Mouse (Mus musculus) heart, postnatal 14 days (tissue): ENCODE data around the gene Akr1b7. TPM values are rescaled to one million over a fixed set of nuclear protein-coding genes. Genes with fewer than 3 reads are reported as not detected.
"Not testable (repeated sequence)": the region's sequence is repeated elsewhere in the genome, so short reads cannot be mapped to it uniquely, and the experiment has no call there.

Experiments
- DNase-seq, 2 experiments: peaks; one replicate each; pipeline ENCODE4 v3.0.0; 2021 to 2022
- intact Hi-C: fragments of 180-260 bp; cut with DNase I; formaldehyde crosslinking; loops from one replicate; pipeline ENCODE4 v1.15.1; 2025
- long read RNA-seq, 2 experiments: library from polyadenylated mRNA; stranded (forward); transcript quantifications; one replicate each; pipeline ENCODE4 v2.0.0; 2021
- total RNA-seq, 2 experiments: library from RNA; stranded (reverse); gene quantifications; 2 replicates each; pipeline ENCODE4 v1.2.3; 2021

Gene Akr1b7
- total RNA-seq, result not detected
- long read RNA-seq, experiment 1, result 0 reads
- long read RNA-seq, experiment 2, result 0 reads

DNA sequence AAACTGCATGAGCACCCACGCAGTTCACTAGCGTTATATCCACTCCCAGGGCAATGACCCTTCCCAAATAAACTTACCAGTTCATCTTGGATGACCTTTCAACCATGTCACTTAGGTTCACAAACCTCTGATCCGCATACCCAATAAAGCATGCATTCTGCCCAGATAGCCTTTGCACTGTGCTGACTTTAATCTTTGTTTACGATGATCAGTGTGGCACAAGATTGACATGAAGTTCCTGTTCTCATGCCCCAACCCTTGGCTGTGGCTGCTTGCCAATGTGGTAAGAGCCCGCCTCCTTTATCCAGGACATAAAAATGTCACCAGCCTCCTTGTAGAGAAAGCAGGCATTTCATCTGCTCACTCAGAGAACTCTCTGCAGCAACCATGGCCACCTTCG lies at the start of gene Akr1b7:
Akr1b7 (plus strand) TSS at position 312 of the 400 bp plus-strand sequence.
- no peak for DNase-seq
- intact Hi-C loops, result no loop called here

DNA sequence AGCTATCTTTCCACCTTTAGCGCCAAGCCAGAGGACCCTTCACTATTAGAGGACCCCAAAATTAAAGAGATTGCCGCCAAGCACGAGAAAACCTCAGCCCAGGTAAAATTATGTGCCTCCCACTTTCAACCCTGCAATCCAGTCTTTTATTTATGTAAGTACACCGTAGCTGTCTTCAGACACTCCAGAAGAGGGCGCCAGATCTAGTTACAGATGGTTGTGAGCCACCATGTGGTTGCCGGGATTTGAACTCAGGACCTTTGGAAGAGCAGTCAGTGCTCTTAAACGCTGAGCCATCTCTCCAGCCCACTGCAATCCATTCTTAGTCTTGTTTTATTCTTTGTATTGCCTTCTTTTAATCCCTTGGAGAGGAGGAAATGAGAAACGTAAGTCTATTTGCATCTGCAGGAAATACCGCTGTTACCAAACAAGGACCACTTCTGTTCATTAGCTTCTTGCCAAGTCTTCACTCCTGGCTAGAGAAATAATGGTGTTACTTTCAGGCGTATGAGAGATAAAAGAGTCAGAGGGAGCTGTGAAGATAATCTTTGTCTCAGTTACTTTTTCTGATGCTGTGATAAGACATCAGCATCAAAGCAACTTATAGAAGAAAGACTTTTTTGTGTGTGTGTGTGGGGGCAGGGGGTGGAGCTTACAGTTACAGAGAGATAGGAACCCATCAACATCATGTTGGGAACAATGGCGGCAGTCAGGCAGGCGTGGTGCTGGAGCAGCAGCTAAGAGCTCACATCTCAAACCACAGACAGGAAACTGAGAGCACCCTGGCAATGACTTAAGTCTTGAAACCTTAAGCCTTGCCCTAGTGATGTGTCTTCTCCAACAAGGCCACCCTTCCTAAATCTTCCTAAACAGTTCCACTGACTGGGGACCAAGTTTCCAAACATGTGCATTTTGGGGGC lies 47.7 kb upstream of the Akr1b7 start:
- intact Hi-C loops, result no loop called here
- DNase-seq, result no peak

DNA sequence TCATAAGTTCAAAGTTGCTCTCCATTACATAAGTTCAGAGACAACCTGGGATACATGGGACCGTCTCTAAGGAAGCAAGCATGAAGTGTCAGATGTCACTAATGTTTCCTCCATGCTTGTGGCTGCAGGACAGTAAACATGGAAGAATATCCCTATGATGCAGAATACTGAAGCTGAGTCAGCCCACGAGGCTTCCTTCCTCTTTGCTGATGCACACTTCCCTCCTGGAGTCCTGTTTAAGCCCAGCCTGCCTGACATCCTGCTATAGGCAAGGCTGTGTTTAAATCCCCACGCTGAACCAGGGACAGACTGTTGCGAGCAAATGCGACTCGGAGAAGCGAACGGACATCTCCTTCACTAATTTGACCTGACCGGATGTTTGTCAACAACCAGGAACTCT lies 44.1 kb upstream of the Akr1b7 start:
- DNase-seq, result no peak
- intact Hi-C loops, result no loop called here

DNA sequence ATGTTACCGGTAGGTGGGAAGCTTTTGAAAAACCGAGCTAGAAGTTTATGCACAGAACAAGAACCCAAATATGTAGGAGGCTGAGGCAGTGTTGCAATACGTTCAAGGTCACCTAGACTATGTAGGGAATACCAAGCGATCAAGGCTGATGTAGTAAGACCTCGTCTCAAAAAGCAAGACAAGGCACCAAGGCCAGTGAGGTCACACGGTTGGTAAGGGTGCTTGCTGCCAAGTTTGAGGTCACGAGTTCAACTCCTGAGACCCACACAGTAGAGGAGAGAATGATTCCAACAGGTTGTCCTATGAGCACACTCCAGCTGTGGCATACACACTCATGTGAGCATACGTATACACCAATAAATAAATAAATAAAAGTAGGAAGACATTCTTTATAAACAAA lies 42.1 kb upstream of the Akr1b7 start:
- intact Hi-C loops, result loop anchor here (5.0 kb wide), 1 partner anchor 77 kb away; no protein-coding TSS in a partner anchor
- DNase-seq, result no peak

DNA sequence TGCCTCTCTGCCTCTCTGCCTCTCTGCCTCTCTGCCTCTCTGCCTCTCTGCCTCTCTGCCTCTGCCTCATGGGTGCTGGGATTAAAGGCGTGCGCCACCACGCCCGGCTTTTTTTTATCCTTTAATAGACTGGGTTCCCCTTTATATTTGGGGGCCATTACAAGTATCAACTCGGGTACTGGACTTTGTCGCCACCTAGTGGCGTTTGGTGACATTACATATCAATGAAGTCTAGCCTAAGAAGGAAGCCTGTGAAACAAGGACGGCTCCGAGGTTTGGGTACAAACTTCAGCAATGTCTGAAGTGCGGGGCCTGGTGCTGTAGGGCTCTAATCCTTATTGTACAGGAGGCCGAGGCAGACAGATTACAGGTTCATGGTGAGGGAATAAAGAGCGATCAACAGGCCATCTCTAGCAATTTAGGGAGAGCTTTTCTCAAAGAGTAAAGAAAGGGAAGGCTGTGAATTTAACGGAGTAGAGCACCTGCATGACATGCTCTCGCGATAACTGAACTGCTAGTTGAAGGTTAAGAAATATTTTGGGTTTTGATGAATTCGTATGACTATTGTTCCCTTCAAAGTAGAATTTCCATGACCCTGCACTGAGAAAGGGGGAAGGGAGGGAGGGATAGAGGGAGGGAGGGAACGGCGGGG lies 40.3 kb upstream of the Akr1b7 start:
- DNase-seq, result peak; percentile 79 to 87
- intact Hi-C loops, result loop anchor here (1.0 to 5.0 kb wide), 2 partner anchors 75 to 79 kb away; no protein-coding TSS in a partner anchor

DNA sequence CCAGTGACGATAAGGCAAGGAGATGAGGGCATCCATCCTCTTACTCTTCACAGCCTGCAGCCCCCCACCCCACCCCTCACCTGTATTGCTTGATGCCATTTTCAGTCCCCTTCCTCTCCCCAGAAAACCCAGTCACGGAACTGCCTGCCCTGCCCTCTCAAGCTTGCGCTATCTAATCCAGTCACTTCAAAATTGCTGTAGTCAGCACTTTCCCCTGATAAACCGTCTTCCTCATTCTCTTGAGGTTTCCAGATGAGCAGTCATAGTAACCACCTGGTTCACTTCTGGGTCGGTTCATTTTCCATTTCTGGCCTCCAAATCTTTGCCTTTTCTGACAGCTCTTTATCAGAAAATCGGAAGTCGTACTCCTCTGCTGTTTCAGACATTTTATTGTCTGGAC lies 38.3 kb upstream of the Akr1b7 start:
- no peak for DNase-seq
- intact Hi-C loops, result loop anchor here (5.0 kb wide), 1 partner anchor 73 kb away; no protein-coding TSS in a partner anchor

DNA sequence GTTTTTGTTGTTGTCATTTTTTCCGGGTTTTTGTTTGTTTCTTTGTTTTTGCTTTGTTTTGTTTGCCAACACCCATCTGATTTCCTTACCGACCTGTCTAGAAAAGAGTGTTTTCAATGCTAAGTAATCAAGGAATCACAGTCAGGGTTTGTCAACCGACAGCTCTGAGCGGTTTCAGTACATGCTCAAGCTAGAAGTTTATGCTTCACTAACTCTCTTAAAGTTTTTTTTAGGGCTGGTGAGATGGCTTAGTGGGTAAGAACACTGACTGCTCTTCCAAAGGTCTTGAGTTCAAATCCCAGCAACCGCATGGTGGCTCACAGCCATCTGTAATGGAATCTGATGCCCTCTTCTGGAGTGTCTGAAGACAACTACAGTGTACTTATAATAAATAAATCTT lies 36.2 kb upstream of the Akr1b7 start:
- DNase-seq, intact Hi-C loops: not testable (repeated sequence)

DNA sequence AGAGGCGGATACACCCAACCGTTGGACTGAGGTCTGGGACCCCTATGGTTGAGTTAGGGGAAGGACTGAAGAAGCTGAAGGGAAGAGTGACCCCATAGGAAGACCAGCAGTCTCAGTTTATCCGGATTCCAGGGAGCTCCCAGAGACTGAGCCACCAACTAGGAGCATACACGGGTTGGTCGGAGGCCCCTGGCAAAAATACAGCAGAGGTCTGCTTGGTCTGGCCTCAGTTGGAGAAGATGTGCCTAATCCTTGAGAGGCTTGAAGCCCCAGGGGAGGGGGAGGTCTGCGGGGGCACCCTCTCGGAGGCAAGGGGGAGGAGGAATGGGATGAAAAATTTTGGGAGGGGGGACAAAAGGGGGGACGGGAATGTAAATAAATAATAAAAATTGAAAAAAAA lies 28.7 kb upstream of the Akr1b7 start:
- no peak for DNase-seq
- intact Hi-C loops, result no loop called here

DNA sequence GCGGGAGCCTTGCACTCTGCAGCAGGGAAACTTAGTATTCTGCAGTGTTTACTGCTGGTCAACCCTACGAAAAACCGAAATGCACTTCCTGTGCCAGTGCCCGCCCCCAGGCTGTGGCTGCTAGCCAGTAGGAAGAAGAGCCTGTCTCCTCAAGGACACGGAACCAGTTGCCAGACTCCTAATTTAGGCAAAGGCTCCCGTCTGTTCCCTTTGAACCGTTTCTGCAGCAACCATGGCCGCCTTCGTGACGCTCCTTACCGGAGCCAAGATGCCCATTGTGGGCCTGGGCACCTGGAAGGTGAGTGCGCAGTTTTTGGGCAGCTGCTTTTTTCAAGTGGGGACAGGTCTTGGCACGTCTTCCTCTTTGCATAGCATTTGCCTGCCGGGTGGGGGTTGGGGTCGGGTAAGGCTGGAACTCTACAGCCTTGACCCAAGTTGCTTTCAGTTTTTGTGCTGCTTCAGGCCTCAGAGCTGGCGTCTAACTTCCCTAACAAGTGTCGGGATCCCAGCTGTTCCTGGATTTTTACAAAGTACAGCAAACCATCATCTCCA lies 27.9 kb upstream of the Akr1b7 start, which contains the start of gene Akr1b10:
Akr1b10 (plus strand) TSS at position 109 of the 552 bp plus-strand sequence.
- peak; percentile 75 to 85 for DNase-seq
- intact Hi-C loops, result no loop called here

DNA sequence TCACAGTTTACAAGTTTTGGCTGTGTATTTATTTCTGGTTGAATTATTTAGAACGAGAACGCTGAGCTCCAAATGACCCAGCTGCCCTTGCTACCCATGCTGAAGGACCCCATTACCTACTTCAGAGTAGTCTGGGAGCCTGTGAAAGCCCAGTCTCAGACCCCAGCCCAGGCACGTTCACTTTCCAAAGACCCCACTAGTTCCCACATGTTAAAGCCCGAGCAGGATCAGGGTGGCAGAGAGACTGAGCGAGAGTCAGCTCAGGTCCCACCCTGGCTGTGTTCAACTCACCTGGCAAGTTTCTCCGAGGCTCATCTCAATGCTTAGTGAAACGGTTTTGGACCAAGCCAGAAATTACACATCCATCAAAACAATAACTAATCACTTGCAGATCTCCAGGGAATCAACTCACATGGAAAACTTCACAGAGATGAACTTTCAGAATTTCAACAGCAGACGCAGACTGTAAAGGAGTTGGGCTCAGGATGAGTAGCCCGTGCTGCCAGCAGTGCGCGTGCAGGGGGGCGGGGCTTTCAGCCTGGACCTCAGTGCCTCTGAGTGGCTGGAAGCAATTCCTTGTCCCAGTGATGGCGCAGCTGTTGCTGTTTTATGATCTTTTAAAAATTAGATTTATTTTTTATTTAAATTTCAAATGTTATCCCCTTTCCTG lies 27.3 kb upstream of the Akr1b7 start:
- intact Hi-C loops, result no loop called here

DNA sequence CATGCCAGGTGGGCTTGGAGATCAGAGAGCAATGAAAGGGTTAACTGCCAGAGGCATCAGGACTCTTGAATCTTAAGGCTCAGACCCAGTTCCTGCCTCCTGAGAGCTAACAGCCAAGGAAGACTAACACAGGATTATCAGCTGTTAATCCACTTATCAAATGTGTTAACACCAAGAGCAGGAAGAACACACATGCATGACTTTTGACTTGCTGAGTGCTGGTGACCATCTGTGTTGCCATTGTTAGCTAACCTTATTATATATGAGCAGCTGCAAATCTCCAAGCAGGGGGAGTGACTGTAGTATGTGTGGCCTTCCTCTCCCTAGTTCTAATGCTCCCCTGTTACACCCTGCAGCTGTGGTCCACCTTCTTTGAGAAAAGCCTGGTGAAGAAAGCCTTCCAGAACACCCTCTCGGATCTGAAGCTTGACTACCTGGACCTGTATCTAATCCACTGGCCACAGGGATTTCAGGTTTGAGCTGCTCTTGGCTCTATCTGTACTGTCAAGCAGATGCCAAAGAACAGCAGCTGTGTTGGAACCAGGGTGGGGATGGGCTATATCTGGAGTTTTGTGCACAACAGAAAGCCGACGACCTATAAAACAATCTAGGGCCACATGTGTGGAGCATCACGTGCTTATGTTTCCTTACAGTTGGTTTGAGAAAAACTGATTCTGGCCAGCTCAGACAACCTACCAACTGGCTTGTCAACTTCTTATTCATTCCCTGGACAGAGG lies 23.5 kb upstream of the Akr1b7 start:
- intact Hi-C loops, result no loop called here
- no peak for DNase-seq

More for the DNA sequence above, 27.3 kb upstream of the Akr1b7 start:
- peak; percentile 66 to 70 for DNase-seq

DNA sequence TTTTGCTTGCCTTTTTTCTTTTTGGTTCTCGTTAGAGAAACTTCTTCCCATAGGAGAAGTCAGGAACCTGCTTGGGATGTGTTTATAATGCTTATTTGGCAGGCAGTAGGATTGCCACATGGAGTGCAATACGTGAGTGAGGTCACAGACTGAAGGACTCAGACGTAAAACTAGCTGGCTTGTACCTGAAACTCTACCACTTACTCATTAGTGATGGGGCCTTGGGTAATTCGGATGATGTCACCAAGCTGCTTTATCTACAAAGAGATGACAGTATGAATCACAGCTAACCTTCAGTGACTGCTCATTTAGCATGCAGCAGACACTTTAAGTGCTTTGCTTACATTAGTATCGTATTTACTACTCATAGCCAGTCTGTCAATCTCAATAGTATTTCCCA lies 16.2 kb upstream of the Akr1b7 start:
- intact Hi-C loops, result no loop called here
- no peak for DNase-seq

DNA sequence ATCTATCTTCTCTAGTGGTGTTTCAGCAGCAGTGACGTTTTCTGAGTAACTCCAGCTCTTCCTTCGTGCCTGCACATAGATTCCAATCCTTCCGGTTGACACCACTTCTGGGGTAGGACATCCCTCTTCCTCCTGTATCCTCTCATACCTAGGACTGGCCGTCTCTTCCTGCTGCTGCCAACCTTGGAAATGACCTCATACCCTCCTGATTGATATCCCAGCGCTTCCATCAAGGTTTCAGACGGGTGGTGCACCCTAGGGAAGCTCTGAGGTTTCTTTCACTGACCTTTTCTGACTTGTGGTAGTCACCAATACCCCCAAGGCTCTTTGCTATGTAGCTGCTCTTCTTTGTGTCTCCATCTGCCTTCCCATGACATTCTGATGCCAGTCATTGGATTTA lies 13.7 kb upstream of the Akr1b7 start:
- intact Hi-C loops, result no loop called here
- no peak for DNase-seq

DNA sequence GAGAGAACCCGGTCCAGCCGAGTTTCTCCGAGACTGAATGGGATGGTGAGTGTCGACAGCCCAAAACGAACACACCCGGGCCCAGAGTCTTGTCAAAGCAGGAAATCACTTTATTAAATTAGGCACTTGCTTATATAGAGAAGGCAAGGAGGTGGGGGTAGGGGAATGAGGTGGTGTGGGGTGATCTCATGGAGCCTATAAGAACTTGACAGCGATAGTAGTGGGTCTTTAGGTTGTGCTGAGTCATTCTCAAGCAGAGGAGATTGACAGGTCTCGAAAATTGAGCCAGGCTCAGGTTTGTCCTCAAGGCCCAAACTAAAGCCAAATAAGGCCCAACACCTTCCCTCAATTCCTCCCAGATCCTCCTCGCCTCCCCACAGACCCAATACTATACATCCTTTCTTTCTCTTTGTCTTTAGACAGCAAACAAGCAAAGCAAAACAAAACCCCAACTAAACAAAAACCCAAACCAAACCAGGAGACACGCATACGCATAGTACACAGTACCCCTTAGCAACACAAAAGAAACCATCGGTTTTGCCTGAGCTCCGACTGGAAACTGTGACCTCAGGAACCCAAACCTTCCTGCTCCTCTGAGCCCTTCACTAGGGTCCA lies 12.4 kb upstream of the Akr1b7 start:
- intact Hi-C loops, result no loop called here
- no peak for DNase-seq

DNA sequence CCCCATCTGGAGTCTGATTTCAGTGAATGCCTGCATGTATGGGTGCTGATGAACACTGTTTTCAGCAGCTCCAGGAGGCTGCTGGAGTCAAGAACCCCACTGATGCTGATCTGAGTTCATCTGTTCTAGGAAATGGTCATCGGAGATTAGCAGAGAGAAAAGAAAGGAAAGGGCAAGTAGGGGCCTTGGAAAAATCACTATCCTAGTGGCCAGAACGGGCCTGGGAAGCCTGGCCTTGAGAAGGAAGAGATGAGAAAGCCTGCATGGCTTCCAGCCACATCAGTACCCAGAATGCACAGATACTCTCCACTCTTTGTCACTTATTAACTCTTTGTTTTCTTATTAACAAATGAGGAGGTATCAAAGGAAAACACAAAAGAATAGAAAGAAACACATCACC lies 11.4 kb upstream of the Akr1b7 start:
- no peak for DNase-seq
- intact Hi-C loops, result no loop called here

DNA sequence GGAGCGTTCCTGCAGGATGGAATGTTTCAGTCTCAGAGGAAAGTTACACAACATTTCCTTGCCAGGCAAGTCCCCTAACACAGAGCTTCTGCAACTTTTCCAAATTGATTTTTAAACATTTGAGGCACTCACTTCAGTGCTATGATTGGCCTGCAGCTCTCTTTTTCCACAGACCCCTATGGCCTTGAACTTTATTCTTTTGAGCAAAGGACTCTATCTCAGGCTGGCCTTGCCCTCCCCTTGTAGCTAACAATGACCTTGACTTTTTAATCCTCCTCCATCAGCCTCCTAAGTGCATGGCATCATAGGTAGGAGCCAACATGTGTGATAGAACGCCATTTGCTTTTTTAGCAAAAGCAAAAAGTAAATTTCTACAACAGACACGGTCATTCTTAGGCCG lies 5.4 kb upstream of the Akr1b7 start:
- intact Hi-C loops, result no loop called here
- DNase-seq, result no peak

DNA sequence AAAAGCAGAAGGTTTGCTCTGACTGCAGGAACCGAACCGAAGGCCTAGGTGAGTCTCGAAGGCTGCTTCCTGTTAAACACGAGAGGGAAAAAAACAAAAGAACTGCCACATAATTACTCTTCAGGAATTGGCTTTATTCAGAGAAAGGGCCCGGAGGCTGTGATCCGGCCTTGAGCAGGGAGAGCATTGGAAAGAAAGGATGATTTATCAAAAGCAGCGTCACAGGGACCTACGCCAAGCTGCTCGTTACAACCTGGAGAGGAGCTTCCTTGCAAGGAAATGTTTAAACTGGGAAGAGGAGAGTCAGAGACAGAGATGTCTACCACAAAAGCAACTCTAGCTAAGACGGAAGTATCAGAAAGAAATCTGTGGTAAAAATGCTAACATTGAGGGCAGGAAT lies 4.7 kb upstream of the Akr1b7 start:
- DNase-seq, result no peak

DNA sequence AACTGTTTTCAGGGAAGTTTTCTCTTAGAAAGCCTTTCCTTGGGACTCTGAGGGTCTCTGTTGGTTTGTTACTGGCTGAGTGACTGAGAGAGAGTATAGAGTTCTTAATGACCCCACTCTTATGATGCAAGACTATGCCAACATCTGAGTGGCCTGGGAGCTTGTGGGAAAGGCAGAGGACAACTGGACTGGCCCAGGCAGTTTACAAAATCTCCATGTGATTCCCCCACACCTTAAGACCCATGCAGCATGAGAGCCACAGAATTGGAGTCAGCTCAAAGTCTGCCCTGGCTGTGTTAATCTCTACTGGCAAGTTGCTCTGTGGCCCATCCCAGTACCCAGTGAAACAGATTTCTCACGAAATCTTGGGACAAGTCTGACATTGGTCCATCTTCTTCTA lies 554 bp downstream of the Akr1b7 start:
- intact Hi-C loops, result no loop called here
- DNase-seq, result no peak

More for the DNA sequence above, 4.7 kb upstream of the Akr1b7 start:
- intact Hi-C loops, result no loop called here

DNA sequence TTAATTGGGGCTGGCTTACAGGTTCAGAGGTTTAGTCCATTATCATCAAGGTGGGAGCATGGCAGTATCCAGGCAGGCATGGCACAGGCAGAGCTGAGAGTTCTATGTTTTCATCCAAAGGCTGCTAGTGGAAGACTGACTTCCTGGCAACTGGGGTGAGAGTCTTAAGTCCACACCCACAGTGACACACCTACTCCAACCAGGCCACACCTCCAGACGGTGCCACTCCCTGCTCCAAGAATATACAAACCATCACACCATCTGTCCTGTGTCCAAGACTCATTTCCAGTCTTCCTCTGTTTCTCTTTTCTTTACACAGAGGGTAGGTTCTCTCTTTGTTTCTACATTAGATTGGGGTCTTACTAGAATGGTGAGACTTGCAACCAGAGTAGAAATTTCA lies 1.3 kb downstream of the Akr1b7 start:
- intact Hi-C loops, DNase-seq: not testable (repeated sequence)

DNA sequence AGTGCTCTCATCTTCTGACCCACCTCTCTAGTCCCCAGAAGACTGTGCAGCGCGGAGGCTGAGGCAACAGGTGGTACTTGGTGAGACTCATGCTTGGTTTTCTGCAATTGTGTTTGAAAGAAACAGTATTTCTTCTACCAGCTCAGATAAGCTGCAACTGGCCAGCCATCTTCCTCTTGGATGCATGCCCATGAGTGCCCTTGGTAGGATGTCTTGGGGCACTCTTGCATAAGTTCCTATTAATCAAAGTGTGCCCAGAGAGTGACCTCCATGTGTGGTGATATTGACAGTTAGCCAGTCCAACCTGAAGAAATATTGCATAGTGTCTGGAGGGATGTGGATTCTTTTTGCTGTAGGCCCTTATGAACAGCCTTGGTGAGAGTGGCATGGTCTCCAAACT lies 4.4 kb downstream of the Akr1b7 start:
- intact Hi-C loops, result no loop called here
- no peak for DNase-seq
